Mouse (Mus musculus) heart, adult 2 months (tissue): ENCODE results near the gene Wdr45. TPM values are rescaled to one million over a fixed set of nuclear protein-coding genes. Genes with fewer than 3 reads are reported as not detected.
"Not testable (repeated sequence)": the region's sequence is repeated elsewhere in the genome, so short reads cannot be mapped to it uniquely, and the experiment has no call there.

Source experiments
- DNase-seq, 2 experiments: peaks; one replicate each; pipeline ENCODE4 v3.0.0; 2021
- H3K27ac ChIP-seq: fragments of 200-600 bp; 2 replicates; pipeline ENCODE4 v1.8.1; 2022
- H3K27me3 ChIP-seq: fragments of 200-500 bp; 2 replicates; pipeline ENCODE4 v1.6.1; 2012; ENCODE audit warnings: mild to moderate bottlenecking, low read length, inconsistent platforms, mixed read lengths; ENCODE audit not compliant: control insufficient read depth, insufficient read depth
- H3K36me3 ChIP-seq: fragments of 200-500 bp; 2 replicates; pipeline ENCODE4 v1.6.1; 2012; ENCODE audit warnings: low read length, inconsistent platforms; ENCODE audit not compliant: control insufficient read depth, insufficient read depth
- H3K4me1 ChIP-seq: fragments of 200-500 bp; 2 replicates; pipeline ENCODE4 v1.6.1; 2011; ENCODE audit warnings: low read length; ENCODE audit not compliant: control insufficient read depth, insufficient read depth
- H3K4me3 ChIP-seq: fragments of 200-600 bp; 2 replicates; pipeline ENCODE4 v1.8.1; 2022
- H3K79me2 ChIP-seq: fragments of 200-500 bp; replicated peaks from 2 replicates; pipeline ENCODE4 v1.6.1; 2012; ENCODE audit warnings: mild to moderate bottlenecking, inconsistent platforms, low read length, moderate library complexity, mixed read lengths; ENCODE audit not compliant: control insufficient read depth, insufficient read depth
- H3K9ac ChIP-seq: fragments of 200-500 bp; 2 replicates; pipeline ENCODE4 v1.6.1; 2012; ENCODE audit warnings: low read depth, mild to moderate bottlenecking, control low read depth, inconsistent platforms, low read length, mixed read lengths
- CTCF ChIP-seq: fragments of 200-600 bp; IDR thresholded peaks from 2 replicates; pipeline ENCODE4 v1.8.1; 2022; ENCODE audit warnings: antibody characterized with exemption, mild to moderate bottlenecking, moderate library complexity
- EP300 ChIP-seq: fragments of 200-500 bp; IDR thresholded peaks from 2 replicates; pipeline ENCODE4 v1.6.1; 2011; ENCODE audit warnings: low read depth, low read length, control low read depth; ENCODE audit not compliant: insufficient read depth
- POLR2A ChIP-seq: fragments of 200-500 bp; IDR thresholded peaks from 2 replicates; pipeline ENCODE4 v1.6.1; 2011; ENCODE audit warnings: mild to moderate bottlenecking, low read depth, low read length, control low read depth; ENCODE audit not compliant: insufficient read depth
- WGBS: fragments of 180-500 bp; shearing (Covaris S2); methylation state at CpG from one replicate; pipeline ENCODE4 v1.1.7; 2018; 5-methylcytosine and 5-hydroxymethylcytosine counted together
- intact Hi-C: fragments of 180-260 bp; cut with DNase I; formaldehyde crosslinking; loops from one replicate; pipeline ENCODE4 v1.15.1; 2025
- polyA plus RNA-seq: library from polyadenylated mRNA; depleted of rRNA; stranded (reverse); fragments of >200 nt; gene quantifications from 2 replicates; pipeline ENCODE4 v1.2.3, GENCODE M21; 2012
- total RNA-seq, 2 experiments: library from RNA; stranded (reverse); gene quantifications; 2 replicates each; pipeline ENCODE4 v1.2.3; 2021

Gene Wdr45
- total and polyA plus RNA-seq, 3 experiments, result 41.3 to 48.3 (median 42.5) TPM

GRCm38 (mm10) chrX:7696520-7696919, 17.6 kb upstream of the Wdr45 start:
- intact Hi-C loops, result loop anchor here (2.0 to 5.0 kb wide), 3 partner anchors 48 to 274 kb away; partner anchors contain the start of genes Cacna1f and Ccdc22
- H3K4me3 ChIP-seq, result no peak overlapping the region
- DNase-seq, result no peak

DNA sequence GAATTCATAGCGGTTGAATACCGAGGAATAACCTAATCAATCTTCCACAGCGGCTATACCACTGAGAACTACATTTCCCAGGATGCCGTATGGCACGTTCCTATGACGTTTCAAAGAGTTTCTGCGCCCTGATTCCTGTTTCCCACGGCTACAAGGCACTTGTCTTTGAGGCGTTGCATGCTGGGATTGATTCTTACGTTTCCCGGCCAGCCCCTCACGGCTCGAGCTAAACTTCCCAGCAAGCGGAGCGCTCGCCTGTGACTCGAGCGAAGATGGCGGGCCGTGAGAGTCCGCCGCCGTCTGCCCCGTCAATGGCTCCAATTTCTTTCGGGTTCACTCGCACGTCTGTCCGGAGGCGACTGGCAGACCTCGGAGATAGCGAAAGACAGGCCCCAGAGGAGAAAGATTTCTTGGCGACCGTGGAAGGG, 17.2 kb upstream of the Wdr45 start, which contains the start of gene Gpkow:
TSS of gene Gpkow (plus strand) at position 178 of the 428 bp plus-strand sequence.
- H3K27me3 ChIP-seq, result no peaks in the 10 kb centered on the region
- peaks cover 2% of the 10 kb centered on the region; the same call in 1 of the 2 replicates for H3K4me1 ChIP-seq
- DNase-seq, result peak; percentile 83 to 88
- whole genome bisulfite sequencing, result 11% methylated on average over 33 of the region's 33 CpGs
- no peaks in the 10 kb centered on the region for H3K36me3 ChIP-seq
- peak within 1 kb of the TSS; percentile 59 for H3K27ac ChIP-seq
- intact Hi-C loops, result loop anchor here (2.0 to 5.0 kb wide), 3 partner anchors 48 to 275 kb away; partner anchors contain the start of genes Cacna1f and Ccdc22
- peak within 1 kb of the TSS; percentile 83 for H3K9ac ChIP-seq
- peak within 1 kb of the TSS; percentile 61 for H3K4me3 ChIP-seq
- no peaks in the 10 kb centered on the region; the same call in 1 of the 2 replicates for H3K79me2 ChIP-seq
- TF ChIP-seq CTCF (no peak), POLR2A (peak; percentile 82), EP300 (0 out of 2 replicates have a peak, but pooled peaks have one; percentile 22)

More at GRCm38 (mm10) chrX:7696520-7696919, 17.6 kb upstream of the Wdr45 start:
- peaks cover 2% of the 10 kb centered on the region; the same call in 1 of the 2 replicates for H3K4me1 ChIP-seq
- TF ChIP-seq EP300, result no peak
- TF ChIP-seq POLR2A, result no peak
- no peak for TF ChIP-seq CTCF
- no peaks in the 10 kb centered on the region for H3K27me3 ChIP-seq
- WGBS, result 37% methylated on average over 6 of the region's 6 CpGs
- H3K79me2 ChIP-seq, result no peaks in the 10 kb centered on the region; the same call in 1 of the 2 replicates
- H3K9ac ChIP-seq, result peak overlapping the region; percentile 38; the same call in 1 of the 2 replicates
- H3K36me3 ChIP-seq, result no peaks in the 10 kb centered on the region
- no peak overlapping the region for H3K27ac ChIP-seq

- intact Hi-C loops, result loop anchor here (2.0 kb wide), 1 partner anchor 15 kb away; no protein-coding TSS in a partner anchor
- H3K27ac ChIP-seq, result peak overlapping the region; percentile 38; the same call in 1 of the 2 replicates
- H3K9ac ChIP-seq, result peak overlapping the region; percentile 59; the same call in 1 of the 2 replicates
- not testable (repeated sequence) for H3K36me3 ChIP-seq, H3K27me3 ChIP-seq, DNase-seq, H3K4me1 ChIP-seq, H3K79me2 ChIP-seq
- 20% methylated on average over 6 of the region's 12 CpGs for WGBS
- H3K4me3 ChIP-seq, result peak overlapping the region; percentile 41
Observed at GRCm38 (mm10) chrX:7713764-7714134, 384 bp upstream of the Wdr45 start.

GRCm38 (mm10) chrX:7716058-7716457, 1.9 kb downstream of the Wdr45 start:
- H3K79me2 ChIP-seq, H3K36me3 ChIP-seq, DNase-seq, H3K9ac ChIP-seq, H3K27ac ChIP-seq, H3K4me1 ChIP-seq, intact Hi-C loops, H3K27me3 ChIP-seq, H3K4me3 ChIP-seq: not testable (repeated sequence)
- WGBS, result 32% methylated on average over 1 of the region's 1 CpGs
- peak; percentile 40 for TF ChIP-seq CTCF

DNA sequence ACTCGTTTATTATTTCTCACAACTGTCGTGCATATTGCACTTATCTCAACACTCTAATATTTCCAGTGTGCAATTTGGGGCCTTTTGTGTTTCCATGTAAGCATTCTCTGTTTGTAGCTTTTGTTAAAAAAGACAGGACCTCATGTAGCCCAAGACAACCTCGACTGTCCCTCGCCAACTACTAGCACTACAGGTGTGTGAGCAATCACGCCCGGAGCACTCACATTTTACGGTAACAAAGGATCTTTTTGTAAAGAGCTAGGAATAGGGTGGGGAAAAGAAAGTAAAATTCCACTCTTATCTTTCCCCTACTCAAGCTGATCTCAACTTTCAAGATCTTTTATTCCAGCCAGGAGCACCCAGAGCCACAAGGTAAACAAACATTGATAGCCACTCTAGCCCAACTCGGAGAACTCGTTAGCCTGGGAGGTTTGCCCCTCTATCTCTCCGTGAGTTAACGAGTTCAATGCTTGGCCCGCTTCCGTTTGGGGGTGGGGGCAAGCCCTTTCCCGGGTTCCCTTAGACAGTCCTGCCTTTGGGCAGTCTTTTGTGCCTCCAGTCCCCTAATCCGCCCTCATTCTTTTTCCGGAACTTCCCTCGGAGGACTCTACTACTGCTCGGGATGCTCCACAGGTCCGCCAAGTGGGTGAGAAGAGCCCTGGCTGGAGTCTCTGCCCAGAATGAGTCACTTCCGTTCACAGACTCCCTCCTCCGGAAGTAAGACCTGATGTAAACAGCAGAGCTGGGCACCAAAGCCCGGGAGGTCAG, 7.6 kb downstream of the Wdr45 start, which contains the start of gene Gm45208:
TSS of gene Gm45208 (plus strand) at position 732 of the 768 bp plus-strand sequence.
- DNase-seq, result peak; percentile 76 to 87
- Histone ChIP-seq H3K9ac (peak within 1 kb of the TSS; percentile 85), H3K4me3 (peak within 1 kb of the TSS; percentile 53), H3K4me1 (no peaks in the 10 kb centered on the region), H3K36me3 (no peaks in the 10 kb centered on the region), H3K79me2 (no peaks in the 10 kb centered on the region), H3K27me3 (no peaks in the 10 kb centered on the region), H3K27ac (peak within 1 kb of the TSS; percentile 98)
- TF ChIP-seq POLR2A, result peak; percentile 72; the same call in 1 of the 2 replicates
- no peak for TF ChIP-seq EP300
- no peak for TF ChIP-seq CTCF
- intact Hi-C loops, result loop anchor here (10.0 kb wide), 1 partner anchor 353 kb away; the partner anchor contains the start of gene Suv39h1
- 21% methylated on average over 22 of the region's 22 CpGs for WGBS

DNA sequence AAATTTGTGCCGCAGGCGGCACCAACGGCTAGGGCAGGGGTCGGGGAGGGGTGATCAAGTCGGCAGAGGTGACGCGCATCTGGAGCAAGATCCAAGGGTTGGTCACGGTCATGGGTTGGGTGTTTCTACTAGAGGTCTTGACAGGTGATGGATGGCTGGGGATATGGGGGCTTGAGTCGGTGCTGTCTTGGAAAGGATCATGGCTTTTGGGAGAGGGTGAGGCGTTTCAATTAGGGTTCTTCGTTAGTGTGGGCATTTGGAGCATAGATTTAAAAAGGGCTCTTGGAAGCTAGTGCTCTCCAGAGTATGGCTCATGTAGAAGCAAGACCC, 8.1 kb downstream of the Wdr45 start:
- H3K27me3 ChIP-seq, result no peaks in the 10 kb centered on the region
- intact Hi-C loops, result loop anchor here (10.0 kb wide), 1 partner anchor 353 kb away; the partner anchor contains the start of gene Suv39h1
- H3K36me3 ChIP-seq, result no peaks in the 10 kb centered on the region
- H3K9ac ChIP-seq, result peak overlapping the region; percentile 85
- TF ChIP-seq POLR2A, result no peak; the same call in 1 of the 2 replicates
- no peak for TF ChIP-seq CTCF
- TF ChIP-seq EP300, result no peak
- H3K4me3 ChIP-seq, result peak overlapping the region; percentile 53
- 10% methylated on average over 11 of the region's 11 CpGs for WGBS
- no peaks in the 10 kb centered on the region for H3K4me1 ChIP-seq
- H3K27ac ChIP-seq, result peak overlapping the region; percentile 98
- no peak for DNase-seq
- H3K79me2 ChIP-seq, result no peaks in the 10 kb centered on the region
